Mouse (Mus musculus) kidney, embryonic 16.5 days (tissue): ENCODE results near the gene Slc30a1. TPM values are rescaled to one million over a fixed set of nuclear protein-coding genes. Genes with fewer than 3 reads are reported as not detected.
A peak's percentile ranks its signal among the peaks of the same experiment; 100 is the strongest.

Experiments used
- ATAC-seq: fragments of 200-750 bp; cut with Nextera tagmentation; 2 replicates; pipeline ENCODE4 v1.8.0; 2017; ENCODE audit warnings: moderate TSS enrichment; ENCODE audit not compliant: low FRiP score, low TSS enrichment
- H3K27ac ChIP-seq: fragments of 300-500 bp; sonication (generic); 2 replicates; pipeline ENCODE4 v1.5.1; 2014; ENCODE audit warnings: low read length
- H3K27me3 ChIP-seq: fragments of 300-500 bp; sonication (generic); 2 replicates; pipeline ENCODE4 v1.6.1; 2014; ENCODE audit warnings: low read length, control low read depth, mixed read lengths; ENCODE audit not compliant: insufficient read depth
- H3K36me3 ChIP-seq: fragments of 300-500 bp; sonication (generic); 2 replicates; pipeline ENCODE4 v1.6.1; 2014; ENCODE audit warnings: low read length, control low read depth, mixed read lengths; ENCODE audit not compliant: insufficient read depth
- H3K4me1 ChIP-seq: fragments of 300-500 bp; sonication (generic); 2 replicates; pipeline ENCODE4 v1.6.1; 2014; ENCODE audit warnings: low read length, control low read depth, mixed read lengths; ENCODE audit not compliant: insufficient read depth
- H3K4me2 ChIP-seq: fragments of 300-500 bp; sonication (generic); replicated peaks from 2 replicates; pipeline ENCODE4 v1.6.1; 2014; ENCODE audit warnings: low read depth, low read length
- H3K4me3 ChIP-seq: fragments of 300-500 bp; sonication (generic); 2 replicates; pipeline ENCODE4 v1.5.1; 2014; ENCODE audit warnings: mild to moderate bottlenecking, low read length
- H3K9ac ChIP-seq: fragments of 300-500 bp; sonication (generic); replicated peaks from 2 replicates; pipeline ENCODE4 v1.6.1; 2014; ENCODE audit warnings: low read length
- H3K9me3 ChIP-seq: fragments of 300-500 bp; sonication (generic); 2 replicates; pipeline ENCODE4 v1.6.1; 2016; ENCODE audit warnings: low read length, control low read depth
- WGBS: fragments of 180-500 bp; shearing (Covaris S2); extraction: QIAGEN DNeasy Blood & Tissue Kit; methylation state at CpG from one replicate; pipeline ENCODE4 v1.1.7; 2014; 5-methylcytosine and 5-hydroxymethylcytosine counted together
- polyA plus RNA-seq: library from polyadenylated mRNA; unstranded; fragments of >200 nt; fragmentation: Nextera tagmentation; extraction: Ambion mirVana; gene quantifications from 2 replicates; pipeline ENCODE4 v1.2.1, GENCODE M21; 2015

Slc30a1 gene
- polyA plus RNA-seq, 1 experiment from 2014 or later = 1.6 TPM

- no peaks in the 10 kb centered on the region for H3K36me3 ChIP-seq
- no peak overlapping the region for H3K27ac ChIP-seq
- H3K4me1 ChIP-seq = peaks cover 27% of the 10 kb centered on the region
- no peak for ATAC-seq
- no peaks in the 10 kb centered on the region for H3K9me3 ChIP-seq
- no peak overlapping the region for H3K4me3 ChIP-seq
- 80% methylated on average over 3 of the region's 3 CpGs for WGBS
- H3K27me3 ChIP-seq = peaks cover 3% of the 10 kb centered on the region; the same call in 1 of the 2 replicates
- no peak overlapping the region for H3K9ac ChIP-seq
- H3K4me2 ChIP-seq = no peak overlapping the region
Measured at GRCm38 (mm10) chr1:191930525-191931105, 24.0 kb downstream of the Slc30a1 start.

- Histone ChIP-seq H3K4me2 (no peak overlapping the region), H3K36me3 (no peaks in the 10 kb centered on the region), H3K9ac (no peak overlapping the region), H3K27me3 (peaks cover 3% of the 10 kb centered on the region; the same call in 1 of the 2 replicates), H3K9me3 (no peaks in the 10 kb centered on the region), H3K4me1 (peaks cover 27% of the 10 kb centered on the region), H3K27ac (no peak overlapping the region), H3K4me3 (no peak overlapping the region)
- WGBS = 23% methylated on average over 8 of the region's 8 CpGs
- 0 out of 2 replicates have a peak, but pooled peaks have one; percentile 56 for ATAC-seq
Measured at GRCm38 (mm10) chr1:191932286-191932985, 25.9 kb downstream of the Slc30a1 start.

- peak; percentile 35; the same call in 1 of the 2 replicates for ATAC-seq
- H3K27me3 ChIP-seq = peaks cover 3% of the 10 kb centered on the region; the same call in 1 of the 2 replicates
- no peak overlapping the region for H3K9ac ChIP-seq
- no peak overlapping the region for H3K27ac ChIP-seq
- H3K36me3 ChIP-seq = no peaks in the 10 kb centered on the region
- H3K4me3 ChIP-seq = no peak overlapping the region
- H3K9me3 ChIP-seq = no peaks in the 10 kb centered on the region
- WGBS = 48% methylated on average over 4 of the region's 4 CpGs
- H3K4me2 ChIP-seq = no peak overlapping the region
- H3K4me1 ChIP-seq = peaks cover 21% of the 10 kb centered on the region
Measured at GRCm38 (mm10) chr1:191932986-191933632, 26.5 kb downstream of the Slc30a1 start.

GRCm38 (mm10) chr1:191943638-191944037, 37.1 kb downstream of the Slc30a1 start:
- WGBS = 80% methylated on average over 6 of the region's 6 CpGs

GRCm38 (mm10) chr1:191945341-191945740, 38.8 kb downstream of the Slc30a1 start:
- Histone ChIP-seq H3K4me2 (no peak overlapping the region), H3K9me3 (no peaks in the 10 kb centered on the region), H3K4me3 (no peak overlapping the region), H3K36me3 (no peaks in the 10 kb centered on the region), H3K27ac (no peak overlapping the region), H3K4me1 (no peaks in the 10 kb centered on the region), H3K27me3 (no peaks in the 10 kb centered on the region), H3K9ac (no peak overlapping the region)
- WGBS = 92% methylated on average over 8 of the region's 8 CpGs
- no peak for ATAC-seq

More at GRCm38 (mm10) chr1:191943638-191944037, 37.1 kb downstream of the Slc30a1 start:
- Histone ChIP-seq H3K9ac (no peak overlapping the region), H3K36me3 (no peaks in the 10 kb centered on the region), H3K9me3 (no peaks in the 10 kb centered on the region), H3K27me3 (no peaks in the 10 kb centered on the region), H3K4me1 (no peaks in the 10 kb centered on the region), H3K4me3 (no peak overlapping the region), H3K4me2 (no peak overlapping the region), H3K27ac (no peak overlapping the region)
- ATAC-seq = no peak; the same call in 1 of the 2 replicates

- Histone ChIP-seq H3K4me2 (no peak overlapping the region), H3K4me3 (no peak overlapping the region)
Measured at GRCm38 (mm10) chr1:191945756-191946155, 39.2 kb downstream of the Slc30a1 start.

GRCm38 (mm10) chr1:191946261-191946660, 39.7 kb downstream of the Slc30a1 start:
- Histone ChIP-seq H3K4me2 (no peak overlapping the region), H3K27ac (no peak overlapping the region), H3K27me3 (no peaks in the 10 kb centered on the region), H3K4me3 (no peak overlapping the region), H3K36me3 (no peaks in the 10 kb centered on the region), H3K9me3 (no peaks in the 10 kb centered on the region), H3K9ac (no peak overlapping the region), H3K4me1 (no peaks in the 10 kb centered on the region)
- 76% methylated on average over 7 of the region's 7 CpGs for WGBS
- ATAC-seq = no peak

More at GRCm38 (mm10) chr1:191945756-191946155, 39.2 kb downstream of the Slc30a1 start:
- Histone ChIP-seq H3K9me3 (no peaks in the 10 kb centered on the region), H3K27ac (no peak overlapping the region), H3K4me1 (no peaks in the 10 kb centered on the region), H3K36me3 (no peaks in the 10 kb centered on the region), H3K27me3 (no peaks in the 10 kb centered on the region), H3K9ac (no peak overlapping the region)
- no peak for ATAC-seq
- 81% methylated on average over 5 of the region's 5 CpGs for WGBS

- no peak overlapping the region for H3K4me2 ChIP-seq
- H3K36me3 ChIP-seq = no peaks in the 10 kb centered on the region
- H3K27me3 ChIP-seq = no peaks in the 10 kb centered on the region
- H3K4me1 ChIP-seq = no peaks in the 10 kb centered on the region
- no peak overlapping the region for H3K4me3 ChIP-seq
- no peaks in the 10 kb centered on the region for H3K9me3 ChIP-seq
- no peak overlapping the region for H3K27ac ChIP-seq
- H3K9ac ChIP-seq = no peak overlapping the region
- 80% methylated on average over 2 of the region's 2 CpGs for WGBS
- no peak for ATAC-seq
Measured at GRCm38 (mm10) chr1:191946835-191947234, 40.3 kb downstream of the Slc30a1 start.

- Histone ChIP-seq H3K27ac (no peak overlapping the region), H3K9ac (no peak overlapping the region), H3K4me3 (no peak overlapping the region), H3K4me1 (no peaks in the 10 kb centered on the region), H3K9me3 (no peaks in the 10 kb centered on the region), H3K36me3 (no peaks in the 10 kb centered on the region), H3K27me3 (no peaks in the 10 kb centered on the region), H3K4me2 (no peak overlapping the region)
- WGBS = 56% methylated on average over 8 of the region's 8 CpGs
- no peak for ATAC-seq
Measured at GRCm38 (mm10) chr1:191947796-191948195, 41.2 kb downstream of the Slc30a1 start.

- no peak overlapping the region for H3K9ac ChIP-seq
- H3K9me3 ChIP-seq = no peaks in the 10 kb centered on the region
- H3K27ac ChIP-seq = no peak overlapping the region
- no peak for ATAC-seq
- no peaks in the 10 kb centered on the region for H3K27me3 ChIP-seq
- H3K4me2 ChIP-seq = no peak overlapping the region
- WGBS = 79% methylated on average over 8 of the region's 8 CpGs
- H3K36me3 ChIP-seq = no peaks in the 10 kb centered on the region
- no peak overlapping the region for H3K4me3 ChIP-seq
- no peaks in the 10 kb centered on the region for H3K4me1 ChIP-seq
Measured at GRCm38 (mm10) chr1:191948600-191948999, 42.0 kb downstream of the Slc30a1 start.
